Mouse (Mus musculus) neural tube, embryonic 14.5 days (tissue): Measurements from ENCODE around the gene Selenbp1. TPM values are rescaled to one million over a fixed set of nuclear protein-coding genes. Genes with fewer than 3 reads are reported as not detected.
"Not testable (repeated sequence)": the region's sequence is repeated elsewhere in the genome, so short reads cannot be mapped to it uniquely, and the experiment has no call there.

ENCODE experiments used
- ATAC-seq: fragments of 200-750 bp; cut with Nextera tagmentation; 2 replicates; pipeline ENCODE4 v1.8.0; 2017; ENCODE audit warnings: low read depth, mild to moderate bottlenecking, moderate TSS enrichment, moderate library complexity
- H3K27ac ChIP-seq: fragments of 300-500 bp; sonication (generic); 2 replicates; pipeline ENCODE4 v1.5.1; 2014; ENCODE audit warnings: low read depth, mild to moderate bottlenecking, control low read depth, low read length, moderate library complexity, mixed read lengths
- H3K27me3 ChIP-seq: fragments of 300-500 bp; sonication (generic); 2 replicates; pipeline ENCODE4 v1.6.1; 2014; ENCODE audit warnings: low read length; ENCODE audit not compliant: control insufficient read depth, insufficient read depth
- H3K36me3 ChIP-seq: fragments of 300-500 bp; sonication (generic); 2 replicates; pipeline ENCODE4 v1.6.1; 2014; ENCODE audit warnings: low read length, mixed read lengths; ENCODE audit not compliant: control insufficient read depth, insufficient read depth
- H3K4me1 ChIP-seq: fragments of 300-500 bp; sonication (generic); 2 replicates; pipeline ENCODE4 v1.6.1; 2014; ENCODE audit warnings: low read length; ENCODE audit not compliant: control insufficient read depth, insufficient read depth
- H3K4me2 ChIP-seq: fragments of 300-500 bp; sonication (generic); 2 replicates; pipeline ENCODE4 v1.6.1; 2014; ENCODE audit warnings: mild to moderate bottlenecking, low read depth, low read length, control low read depth
- H3K4me3 ChIP-seq: fragments of 300-500 bp; sonication (generic); 2 replicates; pipeline ENCODE4 v1.5.1; 2014; ENCODE audit warnings: low read depth, low read length, control low read depth, mixed read lengths
- H3K9ac ChIP-seq: fragments of 300-500 bp; sonication (generic); replicated peaks from 2 replicates; pipeline ENCODE4 v1.6.1; 2014; ENCODE audit warnings: low read depth, mild to moderate bottlenecking, control low read depth, low read length, mixed read lengths
- H3K9me3 ChIP-seq: fragments of 300-500 bp; sonication (generic); 2 replicates; pipeline ENCODE4 v1.6.1; 2016; ENCODE audit warnings: low read length; ENCODE audit not compliant: control insufficient read depth
- WGBS: fragments of 180-500 bp; shearing (Covaris S2); extraction: QIAGEN DNeasy Blood & Tissue Kit; methylation state at CpG from one replicate; pipeline ENCODE4 v1.1.7; 2014; 5-methylcytosine and 5-hydroxymethylcytosine counted together
- polyA plus RNA-seq: library from polyadenylated mRNA; unstranded; fragments of >200 nt; fragmentation: Nextera tagmentation; extraction: Ambion mirVana; gene quantifications from 2 replicates; pipeline ENCODE4 v1.2.1, GENCODE M21; 2014

Gene Selenbp1
- polyA plus RNA-seq: 11.9 TPM in 2 replicates

- H3K4me1 ChIP-seq: no peaks in the 10 kb centered on the region
- H3K9ac ChIP-seq: no peak within 1 kb of the TSS
- H3K9me3 ChIP-seq: no peaks in the 10 kb centered on the region
- no peak within 1 kb of the TSS for H3K27ac ChIP-seq
- ATAC-seq: peak; percentile 88
- H3K27me3 ChIP-seq: no peaks in the 10 kb centered on the region
- H3K4me2 ChIP-seq: peak within 1 kb of the TSS; percentile 27
- peak within 1 kb of the TSS; percentile 5; the same call in 1 of the 2 replicates for H3K4me3 ChIP-seq
- WGBS: 8% methylated on average over 16 of the region's 16 CpGs
- H3K36me3 ChIP-seq: no peaks in the 10 kb centered on the region
Observed at GRCm38 (mm10) chr3:94932809-94933564, at the start of gene Selenbp1. Gene Selenbp1 (plus strand): TSS chr3:94933056.

GRCm38 (mm10) chr3:94886316-94887224, 46.3 kb upstream of the Selenbp1 start, which contains the start of gene Psmb4:
Gene Psmb4 (minus strand): TSS chr3:94886961.
- no peaks in the 10 kb centered on the region for H3K9me3 ChIP-seq
- peak within 1 kb of the TSS; percentile 88 for H3K9ac ChIP-seq
- no peaks in the 10 kb centered on the region for H3K27me3 ChIP-seq
- peaks cover 9% of the 10 kb centered on the region for H3K4me1 ChIP-seq
- WGBS: under 1% methylated on average over 61 of the region's 61 CpGs
- H3K27ac ChIP-seq: peak within 1 kb of the TSS; percentile 81
- peak within 1 kb of the TSS; percentile 77 for H3K4me2 ChIP-seq
- H3K4me3 ChIP-seq: peak within 1 kb of the TSS; percentile 98
- H3K36me3 ChIP-seq: peaks cover 34% of the 10 kb centered on the region
- peak; percentile 92 for ATAC-seq

- Histone ChIP-seq H3K9me3 (no peaks in the 10 kb centered on the region), H3K27ac (no peak overlapping the region), H3K4me3 (no peak overlapping the region), H3K27me3 (no peaks in the 10 kb centered on the region), H3K4me2 (no peak overlapping the region), H3K4me1 (peaks cover 9% of the 10 kb centered on the region), H3K36me3 (peaks cover 15% of the 10 kb centered on the region; the same call in 1 of the 2 replicates), H3K9ac (no peak overlapping the region)
- ATAC-seq: no peak
Observed at GRCm38 (mm10) chr3:94888595-94888994, 44.3 kb upstream of the Selenbp1 start.

- no peak for ATAC-seq
- no peak overlapping the region for H3K9ac ChIP-seq
- no peaks in the 10 kb centered on the region for H3K4me1 ChIP-seq
- H3K9me3 ChIP-seq: no peaks in the 10 kb centered on the region
- H3K4me2 ChIP-seq: no peak overlapping the region
- WGBS: 79% methylated on average over 3 of the region's 3 CpGs
- no peak overlapping the region for H3K27ac ChIP-seq
- H3K27me3 ChIP-seq: no peaks in the 10 kb centered on the region
- no peaks in the 10 kb centered on the region for H3K36me3 ChIP-seq
- no peak overlapping the region for H3K4me3 ChIP-seq
Observed at GRCm38 (mm10) chr3:94894076-94894475, 38.8 kb upstream of the Selenbp1 start.

GRCm38 (mm10) chr3:94902747-94903146, 30.1 kb upstream of the Selenbp1 start:
- peak; percentile 31; the same call in 1 of the 2 replicates for ATAC-seq
- H3K4me2 ChIP-seq: no peak overlapping the region

GRCm38 (mm10) chr3:94904759-94905158, 28.1 kb upstream of the Selenbp1 start:
- H3K27ac ChIP-seq, H3K27me3 ChIP-seq, H3K9me3 ChIP-seq, H3K9ac ChIP-seq, H3K4me3 ChIP-seq, ATAC-seq, H3K4me2 ChIP-seq, H3K36me3 ChIP-seq, H3K4me1 ChIP-seq: not testable (repeated sequence)
- WGBS: 65% methylated on average over 3 of the region's 3 CpGs

More at GRCm38 (mm10) chr3:94902747-94903146, 30.1 kb upstream of the Selenbp1 start:
- Histone ChIP-seq H3K36me3 (no peaks in the 10 kb centered on the region), H3K27ac (no peak overlapping the region), H3K9me3 (no peaks in the 10 kb centered on the region), H3K9ac (no peak overlapping the region), H3K4me3 (no peak overlapping the region), H3K4me1 (no peaks in the 10 kb centered on the region), H3K27me3 (no peaks in the 10 kb centered on the region)
- WGBS: 18% methylated on average over 7 of the region's 7 CpGs

GRCm38 (mm10) chr3:94906482-94906881, 26.4 kb upstream of the Selenbp1 start:
- H3K27me3 ChIP-seq: no peaks in the 10 kb centered on the region
- ATAC-seq: no peak
- no peak overlapping the region for H3K9ac ChIP-seq
- H3K4me1 ChIP-seq: no peaks in the 10 kb centered on the region
- no peak overlapping the region for H3K4me3 ChIP-seq
- no peak overlapping the region for H3K4me2 ChIP-seq
- no peaks in the 10 kb centered on the region for H3K36me3 ChIP-seq
- 55% methylated on average over 1 of the region's 1 CpGs for WGBS
- H3K9me3 ChIP-seq: no peaks in the 10 kb centered on the region
- no peak overlapping the region for H3K27ac ChIP-seq

- Histone ChIP-seq H3K27me3 (no peaks in the 10 kb centered on the region), H3K9me3 (no peaks in the 10 kb centered on the region), H3K4me1 (no peaks in the 10 kb centered on the region), H3K4me2 (no peak overlapping the region), H3K36me3 (no peaks in the 10 kb centered on the region), H3K9ac (no peak overlapping the region), H3K27ac (no peak overlapping the region), H3K4me3 (no peak overlapping the region)
- ATAC-seq: no peak
- 82% methylated on average over 2 of the region's 2 CpGs for WGBS
Observed at GRCm38 (mm10) chr3:94911050-94911693, 21.7 kb upstream of the Selenbp1 start.
